Mouse (Mus musculus): ENCODE measurements around the gene Snx25. TPM values are rescaled to one million over a fixed set of nuclear protein-coding genes. Genes with fewer than 3 reads are reported as not detected.
A peak's percentile ranks its signal among the peaks of the same experiment; 100 is the strongest.

The Snx25 gene
- polyA plus RNA-seq, 1 experiment from 2014 or later = 3.1 TPM

DNA sequence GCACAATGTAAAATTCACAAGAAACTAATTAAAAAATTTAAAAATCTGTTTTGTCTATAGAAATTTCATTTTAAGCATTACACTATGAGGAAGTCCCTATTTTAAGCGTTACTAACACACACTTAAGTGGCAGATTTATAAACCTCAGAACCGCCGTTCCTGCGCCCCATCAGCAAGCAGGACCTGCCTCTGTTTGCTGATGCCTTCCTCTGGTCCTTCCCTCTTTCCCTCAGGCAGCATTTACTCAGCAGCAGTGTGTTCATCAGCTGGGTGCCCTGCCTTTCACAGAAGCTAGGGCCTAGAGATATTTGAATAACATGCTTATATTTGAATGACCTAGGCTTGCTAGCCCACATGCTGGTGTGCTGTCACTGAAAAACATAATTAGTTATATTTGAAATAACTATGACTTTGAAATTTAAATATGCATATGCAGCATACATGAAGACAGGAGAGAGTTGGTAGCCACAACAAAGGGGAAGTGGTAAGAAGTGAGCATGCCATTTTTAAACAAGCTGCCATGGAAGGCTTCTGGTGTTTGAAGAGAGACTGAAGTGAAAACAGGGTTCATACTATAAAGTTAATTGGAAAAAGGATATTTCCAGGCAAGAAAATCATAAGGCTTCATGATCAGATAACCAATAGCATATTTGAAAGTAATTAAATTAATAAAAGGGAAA lies 161.2 kb downstream of the Snx25 start:
- DNase-seq (ENCODE audit: low spot score) = no peak

DNA sequence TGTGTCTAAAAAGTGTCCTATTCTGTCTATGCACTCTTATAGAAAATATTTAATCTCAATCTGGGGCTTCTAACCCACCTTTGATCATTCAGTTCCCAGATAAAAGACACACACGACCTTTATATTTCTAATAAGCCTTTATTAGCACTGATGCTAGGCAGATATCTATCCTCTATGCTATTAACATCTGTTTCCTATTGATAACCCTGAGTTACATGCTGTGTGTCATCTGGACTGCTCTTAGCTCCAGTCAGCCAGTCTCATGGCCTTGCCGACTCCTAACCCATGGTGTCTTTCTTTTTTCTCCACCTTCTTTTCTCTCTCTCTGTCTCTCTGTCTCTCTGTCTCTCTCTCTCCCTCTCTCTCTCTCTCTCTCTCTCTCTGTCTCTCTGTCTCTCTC lies 163.8 kb downstream of the Snx25 start:
- Histone ChIP-seq H3K27me3 (ENCODE audit: control insufficient read depth, insufficient read depth, low read length) (no peaks in the 10 kb centered on the region), H3K4me3 (ENCODE audit: low read depth, low read length) (no peak overlapping the region), H3K4me1 (replicated peaks; ENCODE audit: control insufficient read depth, insufficient read depth) (no peaks in the 10 kb centered on the region), H3K4me2 (replicated peaks; ENCODE audit: low read depth) (no peak overlapping the region), H3K27ac (replicated peaks) (no peak overlapping the region), H3K36me3 (ENCODE audit: control insufficient read depth, insufficient read depth, low read length) (peaks cover 14% of the 10 kb centered on the region), H3K9me3 (ENCODE audit: control insufficient read depth, low read length) (no peaks in the 10 kb centered on the region), H3K9ac (ENCODE audit: low read length) (no peak overlapping the region)
- TF ChIP-seq CTCF (IDR thresholded peaks at IDR 0.05; ENCODE audit: low read depth) (no peak), EP300 (optimal IDR thresholded peaks at IDR 0.05) (no peak)
- WGBS = 78% methylated on average over 2 of the region's 2 CpGs
- DNase-seq (ENCODE audit: low spot score) (no peak), ATAC-seq (ENCODE audit: low FRiP score, low TSS enrichment) (no peak)

More for the DNA sequence above, 161.2 kb downstream of the Snx25 start:
- no peak overlapping the region for H3K9ac ChIP-seq (ENCODE audit: low read length)
- TF ChIP-seq EP300 (optimal IDR thresholded peaks at IDR 0.05) = no peak
- no peak for TF ChIP-seq CTCF (IDR thresholded peaks at IDR 0.05; ENCODE audit: low read depth)
- H3K4me1 ChIP-seq (replicated peaks; ENCODE audit: control insufficient read depth, insufficient read depth) = no peaks in the 10 kb centered on the region
- WGBS = 83% methylated on average over 4 of the region's 4 CpGs
- no peaks in the 10 kb centered on the region for H3K9me3 ChIP-seq (ENCODE audit: control insufficient read depth, low read length)
- peaks cover 16% of the 10 kb centered on the region for H3K36me3 ChIP-seq (ENCODE audit: control insufficient read depth, insufficient read depth, low read length)
- H3K27ac ChIP-seq (replicated peaks) = no peak overlapping the region
- H3K4me3 ChIP-seq (ENCODE audit: low read depth, low read length) = no peak overlapping the region
- H3K27me3 ChIP-seq (ENCODE audit: control insufficient read depth, insufficient read depth, low read length) = no peaks in the 10 kb centered on the region
- no peak for ATAC-seq (ENCODE audit: low FRiP score, low TSS enrichment)
- H3K4me2 ChIP-seq (replicated peaks; ENCODE audit: low read depth) = no peak overlapping the region

DNA sequence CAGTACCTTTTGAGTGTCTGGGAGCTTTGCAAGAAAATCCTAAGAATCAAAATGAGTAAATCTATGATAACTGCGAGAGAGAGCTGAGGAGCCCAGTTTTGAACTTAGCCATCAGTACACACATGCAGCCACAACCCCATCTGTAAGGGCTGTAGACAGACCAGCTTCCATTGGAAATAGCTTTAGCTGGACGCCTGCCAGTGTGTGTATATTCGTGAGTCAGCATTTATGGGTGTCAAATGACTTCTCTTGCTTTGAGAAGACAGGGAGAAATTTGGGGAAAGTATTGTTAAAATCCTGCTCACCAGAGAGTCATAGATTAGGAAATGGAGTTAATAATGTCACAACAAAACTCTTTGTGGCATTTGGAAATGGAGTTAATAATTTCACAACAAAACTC lies 165.3 kb downstream of the Snx25 start:
- DNase-seq (ENCODE audit: low spot score) (no peak), ATAC-seq (ENCODE audit: low FRiP score, low TSS enrichment) (no peak)
- no peaks in the 10 kb centered on the region for H3K4me1 ChIP-seq (replicated peaks; ENCODE audit: control insufficient read depth, insufficient read depth)
- no peak overlapping the region for H3K9ac ChIP-seq (ENCODE audit: low read length)
- H3K36me3 ChIP-seq (ENCODE audit: control insufficient read depth, insufficient read depth, low read length) = peaks cover 16% of the 10 kb centered on the region
- TF ChIP-seq CTCF (IDR thresholded peaks at IDR 0.05; ENCODE audit: low read depth) = no peak
- TF ChIP-seq EP300 (optimal IDR thresholded peaks at IDR 0.05) = no peak
- H3K4me2 ChIP-seq (replicated peaks; ENCODE audit: low read depth) = no peak overlapping the region
- H3K4me3 ChIP-seq (ENCODE audit: low read depth, low read length) = no peak overlapping the region
- H3K27ac ChIP-seq (replicated peaks) = 0 out of 2 replicates have a peak overlapping the region, but pooled peaks have one; percentile 24
- WGBS = 54% methylated on average over 3 of the region's 3 CpGs
- no peaks in the 10 kb centered on the region for H3K9me3 ChIP-seq (ENCODE audit: control insufficient read depth, low read length)
- H3K27me3 ChIP-seq (ENCODE audit: control insufficient read depth, insufficient read depth, low read length) = no peaks in the 10 kb centered on the region

Other genes starting within 250 kb of the Snx25 start
- 0.11 TPM in 1 of 2 replicates, not detected in the other for gene Ccdc110, start 217.5 kb downstream of the Snx25 start, polyA plus RNA-seq (2015; fragmentation: Nextera tagmentation; extraction: Ambion mirVana)
- gene 1700029J07Rik, start 176.9 kb downstream of the Snx25 start, polyA plus RNA-seq (2015; fragmentation: Nextera tagmentation; extraction: Ambion mirVana) = 1.2 and 1.7 TPM in 2 replicates
- gene Ufsp2, start 176.6 kb downstream of the Snx25 start, polyA plus RNA-seq (2015; fragmentation: Nextera tagmentation; extraction: Ambion mirVana) = 68.8 and 73.8 TPM in 2 replicates
- 0.15 and 0.24 TPM in 2 replicates for gene Lrp2bp, start 152.9 kb downstream of the Snx25 start, polyA plus RNA-seq (2015; fragmentation: Nextera tagmentation; extraction: Ambion mirVana)
- gene Ankrd37, start 146.5 kb downstream of the Snx25 start, polyA plus RNA-seq (2015; fragmentation: Nextera tagmentation; extraction: Ambion mirVana) = 16.0 and 17.7 TPM in 2 replicates
- gene Cfap97, start 388 bp downstream of the Snx25 start, polyA plus RNA-seq (2015; fragmentation: Nextera tagmentation; extraction: Ambion mirVana) = 12.2 and 16.9 TPM in 2 replicates
- 315 and 344 TPM in 2 replicates for gene Slc25a4, start 59.1 kb upstream of the Snx25 start, polyA plus RNA-seq (2015; fragmentation: Nextera tagmentation; extraction: Ambion mirVana)
- gene Helt, start 142.5 kb upstream of the Snx25 start, polyA plus RNA-seq (2015; fragmentation: Nextera tagmentation; extraction: Ambion mirVana) = not detected in 2 replicates